Comparison of ENCODE assay signal across 8 mouse cellular contexts in genomic region chr9:56074863-56075262, GRCm38 (mm10). TPM values are rescaled to one million over a fixed set of nuclear protein-coding genes. Genes with fewer than 3 reads are reported as not detected.
DNase-seq lines count a peak whose midpoint lies in the region; ATAC-seq and TF ChIP-seq lines count a peak whose summit lies in the region.
"Had no signal": no experiment of that assay in that cellular context is flagged by ENCODE, and none has a peak within 500 bp of the region (broad histone marks: within the 10 kb centered on the region; RNA-seq: fewer than 3 reads in every experiment).

No protein-coding gene starts in this region.

- peak; percentile 21; the same call in 1 of the 2 replicates for ATAC-seq in hindbrain, embryonic 14.5 days (ENCODE audit: low FRiP score)
- no peak for ATAC-seq in hindbrain, embryonic 13.5 days (ENCODE audit: low FRiP score)
- peak; percentile 26; the same call in 1 of the 2 replicates for ATAC-seq in forebrain, embryonic 14.5 days

- H3K4me2 ChIP-seq in hindbrain, embryonic 14.5 days (replicated peaks), result no peak overlapping the region
- no peak overlapping the region for H3K4me2 ChIP-seq in hindbrain, embryonic 13.5 days
- H3K4me2 ChIP-seq in forebrain, embryonic 14.5 days (ENCODE audit: low read length), result no peak overlapping the region
- H3K4me2 ChIP-seq: limb, embryonic 12.5 days had no signal

- no peaks in the 10 kb centered on the region for H3K27me3 ChIP-seq in hindbrain, embryonic 14.5 days (ENCODE audit: control insufficient read depth, insufficient read depth, low read length)
- H3K27me3 ChIP-seq in hindbrain, embryonic 13.5 days, result no peaks in the 10 kb centered on the region
- no peaks in the 10 kb centered on the region for H3K27me3 ChIP-seq in spleen, adult 2 months (ENCODE audit: control insufficient read depth, insufficient read depth, low read length)
- no peaks in the 10 kb centered on the region for H3K27me3 ChIP-seq in forebrain, embryonic 14.5 days (replicated peaks; ENCODE audit: control insufficient read depth, insufficient read depth, low read length)
- H3K27me3 ChIP-seq: limb, embryonic 12.5 days had no signal

- H3K9me3 ChIP-seq in hindbrain, embryonic 14.5 days (ENCODE audit: control insufficient read depth, low read length), result no peaks in the 10 kb centered on the region
- no peaks in the 10 kb centered on the region for H3K9me3 ChIP-seq in hindbrain, embryonic 13.5 days
- no peaks in the 10 kb centered on the region for H3K9me3 ChIP-seq in forebrain, embryonic 14.5 days (replicated peaks; ENCODE audit: control insufficient read depth, low read length)
- H3K9me3 ChIP-seq: limb, embryonic 12.5 days had no signal

- peaks cover 13% of the 10 kb centered on the region; the same call in 1 of the 2 replicates for H3K36me3 ChIP-seq in hindbrain, embryonic 14.5 days (replicated peaks; ENCODE audit: control insufficient read depth, insufficient read depth)
- peaks cover 50% of the 10 kb centered on the region for H3K36me3 ChIP-seq in hindbrain, embryonic 13.5 days
- no peaks in the 10 kb centered on the region for H3K36me3 ChIP-seq in spleen, adult 2 months (ENCODE audit: control insufficient read depth, insufficient read depth, low read length)
- peaks cover 28% of the 10 kb centered on the region for H3K36me3 ChIP-seq in forebrain, embryonic 14.5 days (ENCODE audit: control insufficient read depth, insufficient read depth, low read length)

- no peak overlapping the region for H3K27ac ChIP-seq in hindbrain, embryonic 14.5 days
- H3K27ac ChIP-seq in hindbrain, embryonic 13.5 days, result no peak overlapping the region
- H3K27ac ChIP-seq in spleen, adult 2 months (ENCODE audit: insufficient read depth, low read length), result peak overlapping the region; percentile 21; the same call in 1 of the 2 replicates
- H3K27ac ChIP-seq in forebrain, embryonic 14.5 days (ENCODE audit: low read depth, low read length), result no peak overlapping the region

- H3K4me3 ChIP-seq in hindbrain, embryonic 14.5 days (replicated peaks; ENCODE audit: low read length), result no peak overlapping the region
- H3K4me3 ChIP-seq in hindbrain, embryonic 13.5 days, result no peak overlapping the region
- no peak overlapping the region for H3K4me3 ChIP-seq in spleen, adult 2 months (ENCODE audit: extremely low read depth, insufficient read depth, insufficient read length)
- no peak overlapping the region for H3K4me3 ChIP-seq in forebrain, embryonic 14.5 days (ENCODE audit: low read depth, low read length)
- H3K4me3 ChIP-seq: limb, embryonic 12.5 days had no signal

- H3K9ac ChIP-seq in hindbrain, embryonic 14.5 days, result no peak overlapping the region
- H3K9ac ChIP-seq in hindbrain, embryonic 13.5 days, result no peak overlapping the region
- no peak overlapping the region for H3K9ac ChIP-seq in forebrain, embryonic 14.5 days (ENCODE audit: low read length)
- H3K9ac ChIP-seq: limb, embryonic 12.5 days had no signal

- DNase-seq in hindbrain, embryonic 14.5 days (ENCODE audit: low spot score), result no peak
- DNase-seq in spleen, adult 2 months (ENCODE audit: low read depth in 1 of 2, low spot score in 2 of 2), result no peak
- DNase-seq in spleen, postnatal 4 days (ENCODE audit: low spot score in 2 of 2), result no peak
- no peak for DNase-seq in forebrain, embryonic 14.5 days (ENCODE audit: low spot score)
- no peak for DNase-seq in adrenal gland, adult (ENCODE audit: inconsistent age in 2 of 2, low spot score in 1 of 2)
- no peak for DNase-seq in embryo, embryonic 11 days

- 77% methylated on average over 12 of the region's 12 CpGs for WGBS in hindbrain, embryonic 14.5 days
- 81% methylated on average over 12 of the region's 12 CpGs for WGBS in hindbrain, embryonic 13.5 days
- 87% methylated on average over 12 of the region's 12 CpGs for WGBS in spleen, adult 2 months
- 78% methylated on average over 12 of the region's 12 CpGs for WGBS in forebrain, embryonic 14.5 days

- no peak for TF ChIP-seq CTCF in spleen, adult 2 months (IDR thresholded peaks at IDR 0.05; ENCODE audit: extremely low read depth, insufficient read depth, insufficient read length, insufficient replicate concordance)

- H3K4me1 ChIP-seq in hindbrain, embryonic 14.5 days (replicated peaks; ENCODE audit: control insufficient read depth, insufficient read depth, low read length), result no peaks in the 10 kb centered on the region
- H3K4me1 ChIP-seq in hindbrain, embryonic 13.5 days (replicated peaks), result peaks cover 18% of the 10 kb centered on the region
- H3K4me1 ChIP-seq in spleen, adult 2 months (ENCODE audit: control insufficient read depth, insufficient read depth, insufficient read length), result peaks cover 11% of the 10 kb centered on the region; the same call in 1 of the 2 replicates
- H3K4me1 ChIP-seq in forebrain, embryonic 14.5 days (ENCODE audit: control insufficient read depth, insufficient read depth, low read length), result no peaks in the 10 kb centered on the region

- TF ChIP-seq POLR2A in spleen, adult 2 months (IDR thresholded peaks at IDR 0.05; ENCODE audit: low read depth, low read length), result no peak

RNA-seq across cellular contexts. Expression of gene Pstpip1, which starts 14.9 kb away (rescaled TPM):
- polyA plus RNA-seq in hindbrain, embryonic 14.5 days (2014; fragmentation: Nextera tagmentation; extraction: Ambion mirVana), result 0.22 and 0.84 TPM in 2 replicates
- polyA plus RNA-seq in hindbrain, embryonic 13.5 days (2015; fragmentation: Nextera tagmentation; extraction: Ambion mirVana), result 0.70 and 0.73 TPM in 2 replicates
- 51.8 and 65.0 TPM in 2 replicates for polyA plus RNA-seq in spleen, adult 2 months (2012; rRNA removed)
- polyA plus RNA-seq in forebrain, embryonic 14.5 days (2014; fragmentation: Nextera tagmentation; extraction: Ambion mirVana), result 0.20 and 0.41 TPM in 2 replicates

RNA-seq across cellular contexts. Expression of gene Rcn2, which starts 33.2 kb away (rescaled TPM):
- polyA plus RNA-seq in hindbrain, embryonic 14.5 days (2014; fragmentation: Nextera tagmentation; extraction: Ambion mirVana), result 265 and 297 TPM in 2 replicates
- 296 and 301 TPM in 2 replicates for polyA plus RNA-seq in hindbrain, embryonic 13.5 days (2015; fragmentation: Nextera tagmentation; extraction: Ambion mirVana)
- 27.6 and 41.9 TPM in 2 replicates for polyA plus RNA-seq in spleen, adult 2 months (2012; rRNA removed)
- polyA plus RNA-seq in forebrain, embryonic 14.5 days (2014; fragmentation: Nextera tagmentation; extraction: Ambion mirVana), result 327 and 330 TPM in 2 replicates

Comparison
In these comparisons a context has a peak if more than half of its experiments do, and no peak if none do; other contexts are left out.
1. RNA of gene Pstpip1, which starts 14.9 kb away (polyA plus RNA-seq): 51.8 to 65.0 TPM in spleen, adult 2 months; 0.22 to 0.84 TPM in hindbrain, embryonic 14.5 days, 0.70 to 0.73 TPM in hindbrain, embryonic 13.5 days and 0.20 to 0.41 TPM in forebrain, embryonic 14.5 days; every median in the first group is over 10 times any median in the second.